Mouse (Mus musculus) CH12F3 (cell line): Measurements from ENCODE around the gene Pigq.

Experiments
- in situ Hi-C: fragments of 300-500 bp; cut with MboI; formaldehyde crosslinking; loops from 2 replicates; pipeline ENCODE4 v1.14.3; 2020; ENCODE audit warnings: low sequenced_read_pairs

Pigq gene

DNA sequence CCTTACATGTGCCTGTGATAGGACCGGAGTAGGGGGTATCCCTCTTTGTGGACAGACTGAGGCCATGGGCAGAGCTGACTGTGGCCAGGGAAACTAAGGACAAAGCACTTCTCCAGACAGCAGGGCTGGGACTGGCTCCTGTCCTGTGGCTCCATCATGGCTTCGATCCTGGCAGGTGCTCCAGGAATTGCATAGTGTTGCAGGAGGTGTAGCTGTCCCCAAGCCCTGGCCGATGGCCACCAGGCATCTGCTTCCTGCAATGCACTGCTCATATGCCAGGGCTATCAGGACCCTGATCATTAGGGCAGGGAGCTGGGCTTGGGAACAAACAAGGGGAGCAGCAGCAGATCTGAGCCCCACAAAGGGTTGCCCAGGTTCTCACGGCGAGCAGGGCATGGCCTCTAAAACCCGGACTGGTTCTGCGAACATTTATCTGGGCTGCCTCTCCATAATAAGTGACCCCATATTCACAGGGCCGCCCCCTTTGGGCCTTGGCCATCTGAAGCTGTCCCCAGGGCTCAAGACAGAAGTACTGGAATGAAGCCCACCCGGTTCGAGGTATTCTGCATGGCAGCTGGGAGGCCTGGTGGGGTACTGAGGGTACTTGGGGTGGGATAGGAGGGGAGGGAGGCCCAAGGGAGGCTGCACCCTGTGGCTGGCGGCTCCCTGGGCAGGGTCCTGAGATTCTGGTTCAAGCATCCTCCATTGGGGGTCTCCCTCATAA is 14.2 kb upstream of the Pigq start:
- in situ Hi-C loops: no loop called here

DNA sequence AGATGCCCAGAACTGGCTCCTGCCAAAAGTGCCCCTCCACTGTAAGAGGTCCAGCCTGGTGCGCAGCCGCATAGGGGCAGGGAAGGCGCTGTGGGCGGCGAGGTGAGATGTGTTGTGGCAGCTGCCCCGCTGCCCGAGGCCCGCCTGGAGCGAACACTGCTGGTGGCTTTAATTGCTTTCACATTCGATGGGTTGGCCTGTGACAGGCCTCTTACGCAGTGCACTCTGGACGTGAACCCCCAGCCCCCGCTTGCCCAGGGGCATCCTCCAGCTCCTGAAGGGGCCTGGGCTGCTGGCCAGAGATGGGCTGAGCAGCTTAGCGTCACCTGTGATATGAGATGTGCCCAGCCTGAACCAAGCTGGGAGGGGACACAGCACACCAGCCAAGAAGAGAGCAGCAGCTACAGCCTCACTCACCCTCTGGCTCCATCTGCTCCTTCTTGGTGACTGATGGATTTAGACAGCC is 12.9 kb upstream of the Pigq start:
- in situ Hi-C loops: no loop called here

DNA sequence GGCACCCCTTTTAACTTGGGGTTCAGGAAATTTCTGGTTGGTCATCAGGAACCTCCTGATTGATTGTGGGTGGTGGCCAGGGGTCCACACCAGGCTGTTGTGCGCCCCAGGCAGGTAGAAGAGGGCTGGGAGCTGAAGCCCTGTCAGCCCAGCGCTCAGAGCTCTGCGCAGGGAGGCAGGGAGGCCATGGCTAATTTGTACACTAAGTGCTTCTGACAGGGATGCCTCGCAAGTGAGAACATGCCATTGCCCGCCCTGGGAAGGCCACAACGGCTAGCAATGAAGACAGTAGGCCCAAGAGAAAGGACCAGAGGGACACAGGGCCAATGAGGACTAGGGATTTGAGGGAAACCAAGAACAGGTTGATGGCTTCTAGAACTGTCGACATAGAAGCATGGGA is 11.9 kb upstream of the Pigq start:
- in situ Hi-C loops: no loop called here

DNA sequence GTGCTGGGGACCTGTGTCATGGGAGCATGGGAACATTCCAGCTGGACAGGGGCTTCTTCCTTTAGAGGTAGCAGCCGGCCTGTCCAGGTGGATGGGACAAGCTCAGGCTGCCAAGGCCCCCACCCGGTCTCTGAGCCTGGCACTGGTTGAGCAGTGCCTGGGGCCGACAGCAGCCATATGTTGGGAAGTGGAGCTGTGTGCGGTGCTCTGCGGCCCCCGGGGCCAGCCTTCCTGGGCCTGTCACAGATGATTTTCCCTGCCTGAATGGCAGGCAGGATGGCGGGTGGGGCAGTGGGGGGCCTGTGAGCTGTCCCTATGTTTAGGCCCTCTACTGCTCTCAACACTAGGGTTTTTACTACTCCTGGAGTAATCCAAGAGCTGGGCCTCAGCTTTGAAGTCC is 11.5 kb upstream of the Pigq start:
- in situ Hi-C loops: no loop called here

DNA sequence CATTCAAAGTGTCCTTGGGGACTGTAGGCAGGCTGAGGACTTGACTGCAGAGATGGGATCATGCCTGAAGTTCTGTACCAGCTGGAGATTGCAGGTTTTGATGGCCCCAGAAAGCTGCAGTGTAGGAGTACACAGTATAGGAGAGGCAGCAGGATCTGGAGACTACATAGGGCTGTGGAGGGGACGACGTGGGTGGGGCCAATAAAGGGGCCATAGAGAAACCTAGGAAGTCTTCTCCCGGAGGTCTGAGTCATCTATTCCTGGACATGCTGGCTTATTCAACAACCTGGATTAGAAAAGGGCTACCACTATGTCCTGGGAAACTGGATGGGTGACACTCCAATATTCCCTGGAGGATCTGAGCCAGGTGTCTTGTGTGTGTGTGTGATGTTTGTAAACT is 11.0 kb upstream of the Pigq start:
- in situ Hi-C loops: no loop called here

DNA sequence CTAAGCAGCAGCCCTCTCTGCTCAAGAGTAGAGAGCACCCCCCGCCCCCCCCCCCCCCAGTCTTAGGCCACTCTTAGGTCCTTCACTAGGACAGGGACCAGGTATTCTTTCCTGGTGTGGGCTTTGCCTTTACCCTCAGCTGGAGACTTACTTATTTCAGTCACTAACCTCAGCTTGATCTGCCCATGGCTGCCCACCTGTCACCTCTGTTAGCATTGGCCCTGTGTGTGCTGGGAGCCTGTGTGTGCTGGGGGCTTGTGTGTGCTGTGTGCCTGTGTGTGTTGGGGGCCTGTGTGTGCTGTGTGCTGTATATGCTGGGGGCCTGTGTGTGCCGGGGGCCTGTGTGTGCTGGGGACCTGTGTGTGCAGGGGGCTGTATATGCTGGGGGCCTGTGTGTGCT is 9.9 kb upstream of the Pigq start:
- in situ Hi-C loops: no loop called here

DNA sequence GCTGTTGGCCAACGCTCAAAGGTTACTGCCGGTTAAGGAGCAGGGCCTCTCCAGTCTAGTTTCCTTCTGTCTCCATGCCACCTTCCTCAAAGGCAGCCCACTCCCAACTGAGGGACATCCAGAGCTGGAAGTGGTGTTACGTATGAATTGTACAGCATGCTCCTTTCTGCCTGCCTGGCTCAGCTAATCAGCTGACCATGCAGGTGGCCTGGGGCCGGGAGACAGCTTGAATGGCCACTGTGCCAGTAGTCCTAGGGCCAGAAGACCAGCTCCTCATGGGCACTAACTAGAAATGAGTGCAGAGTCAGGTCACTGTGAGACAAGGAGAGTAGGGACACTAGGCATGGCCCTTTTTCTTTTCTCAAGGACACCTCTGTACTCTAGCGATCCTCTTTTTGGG is 8.4 kb upstream of the Pigq start:
- in situ Hi-C loops: no loop called here

DNA sequence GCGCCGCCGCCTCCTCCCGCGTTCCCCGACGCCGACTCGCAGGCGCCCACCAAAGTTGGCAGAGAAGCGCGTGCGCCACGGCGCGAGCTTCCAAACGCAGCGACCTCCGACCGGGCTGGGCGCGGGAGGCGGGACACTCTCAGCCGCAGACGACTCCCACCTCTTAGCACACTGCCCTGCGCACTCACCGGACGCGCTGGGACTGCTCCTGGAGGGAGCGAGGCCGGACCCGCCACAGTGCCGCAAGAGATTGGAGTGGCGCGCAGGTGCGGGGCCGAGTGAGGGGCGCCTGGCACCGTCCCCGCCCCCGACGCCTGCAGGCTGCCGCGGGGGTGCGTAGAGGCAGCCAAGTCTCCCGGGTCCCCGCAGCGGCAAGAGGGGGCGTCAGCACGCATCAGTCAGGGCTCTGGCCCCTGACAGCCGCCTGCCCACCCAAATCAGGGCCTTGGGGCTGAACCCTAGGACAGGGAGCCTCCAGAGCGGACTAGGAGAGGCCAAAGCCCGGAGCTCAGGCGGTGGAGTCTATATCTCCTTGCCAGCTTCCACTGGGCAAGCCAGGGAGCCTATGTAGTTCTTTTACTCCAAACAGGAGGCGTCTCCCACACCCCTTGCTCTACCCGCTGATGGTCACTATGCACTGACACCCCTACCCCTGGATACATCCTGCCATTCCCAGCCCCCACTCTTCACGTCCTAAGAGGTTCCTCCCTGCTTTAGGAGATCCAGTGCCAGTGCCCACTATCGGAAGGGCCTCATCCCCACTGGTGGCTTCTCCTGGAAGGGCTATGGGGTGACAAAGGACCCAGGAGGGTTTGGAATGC is 7.3 kb upstream of the Pigq start, which contains the start of gene A930017K11Rik:
TSS of gene A930017K11Rik (minus strand) at position 763 of the 821 bp plus-strand sequence.
- in situ Hi-C loops: no loop called here

DNA sequence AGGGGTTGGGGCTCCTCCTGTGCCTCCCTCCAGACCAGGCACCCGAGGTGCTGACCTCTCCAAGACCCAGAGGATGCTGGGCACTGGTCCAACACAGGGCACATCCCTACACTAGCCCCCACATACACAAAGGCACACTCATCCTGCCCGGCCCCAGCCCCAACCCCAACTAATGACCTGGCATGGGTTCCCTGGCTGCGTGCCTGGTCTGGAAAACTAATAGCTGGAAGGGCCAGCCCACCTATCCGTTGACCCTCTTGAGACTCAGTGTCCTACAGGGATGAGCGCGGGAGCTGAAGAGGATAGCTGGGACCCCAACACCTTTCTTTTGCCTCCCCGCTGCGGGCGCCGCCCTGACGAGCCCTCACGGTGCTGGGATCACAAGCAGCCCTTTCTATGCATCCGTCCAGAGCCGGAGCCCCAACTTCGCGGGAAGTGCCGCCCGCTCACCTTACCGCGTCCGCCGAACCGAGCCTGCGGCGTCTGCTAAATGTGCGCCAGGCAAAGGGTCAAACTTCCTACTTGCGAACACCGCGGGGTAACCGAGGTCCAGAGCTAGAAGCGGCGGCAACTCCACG is 6.6 kb upstream of the Pigq start:
- in situ Hi-C loops: no loop called here

DNA sequence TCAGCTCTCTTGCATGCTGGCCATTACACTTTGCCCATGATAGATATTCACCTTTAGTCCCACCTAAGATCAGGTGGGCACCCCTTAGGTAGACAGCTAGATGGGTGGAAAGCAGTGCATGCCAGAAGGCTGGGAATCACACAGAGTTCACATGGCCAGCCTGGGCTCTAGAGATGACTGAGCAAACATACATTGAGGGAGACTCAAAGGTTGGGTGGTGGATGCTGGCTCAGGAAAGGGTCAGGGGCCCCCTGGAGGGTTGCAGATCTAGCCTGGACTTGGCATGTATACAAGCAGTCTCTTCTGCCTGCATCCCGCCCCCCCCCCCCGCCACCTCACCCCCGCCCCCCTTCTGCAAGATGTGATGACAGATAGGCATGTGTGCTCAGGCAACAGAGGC is 6.0 kb upstream of the Pigq start:
- in situ Hi-C loops: no loop called here

DNA sequence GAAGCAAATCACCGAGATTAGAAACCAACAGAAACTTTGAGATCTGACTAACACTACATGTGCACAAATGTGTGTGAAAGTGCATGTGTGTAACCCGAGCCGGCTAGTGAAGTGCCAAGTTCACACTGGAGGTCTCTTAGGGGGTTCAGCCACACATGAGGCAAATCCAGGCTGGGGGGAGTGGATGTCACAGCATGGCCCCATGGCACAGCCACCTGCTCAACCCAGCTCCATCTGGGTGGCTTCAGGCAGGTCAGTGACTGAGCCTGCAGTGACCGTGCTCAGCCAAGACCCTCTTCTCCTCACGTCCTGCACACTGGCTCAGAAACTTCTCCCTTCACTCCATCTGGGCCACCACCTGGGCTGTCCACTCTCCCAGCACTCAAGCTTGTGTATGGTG is 5.2 kb upstream of the Pigq start:
- in situ Hi-C loops: no loop called here

DNA sequence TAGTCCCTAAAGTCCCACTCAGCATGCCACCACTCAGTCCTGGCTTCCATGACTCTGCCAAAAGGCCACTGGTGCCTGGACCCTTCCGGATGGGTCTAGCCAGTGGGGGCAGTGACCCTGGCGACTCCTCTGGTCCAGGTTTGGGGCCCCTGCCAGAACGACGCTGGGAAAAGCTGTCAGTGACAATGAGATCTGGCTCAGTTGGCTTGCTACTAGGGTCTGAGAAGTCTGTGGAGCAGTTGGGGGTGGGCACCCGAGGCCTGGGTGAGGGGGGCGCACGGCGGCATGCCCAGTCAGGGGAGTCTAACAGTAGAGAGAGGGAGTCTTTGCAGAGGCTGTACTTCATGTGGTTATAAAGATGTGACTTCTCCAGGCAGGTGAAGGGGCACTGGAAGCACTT is 3.3 kb upstream of the Pigq start:
- in situ Hi-C loops: no loop called here

DNA sequence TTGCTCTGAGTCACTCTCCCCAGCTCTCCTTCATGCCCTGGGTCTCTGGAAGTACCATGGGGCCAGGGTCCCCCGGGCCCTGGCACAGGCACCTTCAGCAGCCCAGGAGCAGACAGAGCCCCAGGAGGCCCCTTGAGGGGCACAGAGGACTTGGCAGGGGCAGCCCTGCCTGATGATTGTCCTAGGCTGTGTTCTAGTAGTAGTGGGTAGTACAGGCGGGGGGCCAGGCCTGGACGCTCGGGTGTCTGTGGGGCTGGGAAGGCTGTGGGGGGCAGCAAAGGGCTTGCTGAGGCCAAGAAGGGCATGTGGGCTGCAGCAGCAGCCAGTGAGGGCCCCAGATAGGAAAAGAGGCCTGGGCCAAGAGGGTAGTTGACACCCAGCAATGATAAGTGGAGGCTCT is 2.8 kb upstream of the Pigq start:
- in situ Hi-C loops: no loop called here

DNA sequence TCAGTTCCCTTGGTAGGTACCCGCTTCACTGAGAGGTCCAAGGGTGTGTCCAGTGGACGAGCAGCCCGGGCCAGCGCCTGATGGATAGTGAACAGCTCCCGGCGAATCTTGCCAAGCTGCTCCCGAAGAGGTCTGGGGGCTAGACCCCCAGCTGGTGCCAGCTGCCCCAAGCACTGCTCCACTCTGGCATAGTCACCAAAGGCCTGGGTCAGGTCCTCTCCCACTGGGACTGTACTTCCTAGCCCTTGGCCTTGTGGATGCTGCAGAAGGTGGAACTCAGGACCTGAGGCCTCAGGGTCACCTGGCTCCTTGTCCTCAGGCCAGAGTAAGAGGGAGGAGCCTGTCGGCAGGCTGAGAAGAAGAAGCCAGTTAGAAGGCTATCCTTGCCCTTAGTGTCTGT is 2.2 kb upstream of the Pigq start:
- in situ Hi-C loops: no loop called here

DNA sequence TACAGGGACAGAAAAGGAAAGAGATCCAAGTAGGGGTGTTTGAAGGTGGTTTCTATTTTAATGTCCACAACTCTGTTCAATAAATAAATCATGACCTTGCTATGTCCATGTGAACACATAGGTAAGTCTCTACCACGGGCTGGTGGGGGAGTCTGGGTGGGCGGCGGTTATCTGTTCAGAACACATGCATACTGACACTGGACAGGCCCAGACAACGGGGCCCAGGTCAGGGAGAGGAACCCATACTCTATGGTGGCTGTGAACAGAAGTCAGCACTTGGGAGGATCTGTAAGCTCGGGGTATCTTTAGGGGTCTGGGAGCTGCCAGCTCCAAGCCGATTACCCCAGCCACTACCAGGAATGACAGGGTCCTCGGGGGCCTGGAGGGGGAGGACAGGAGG is 1.6 kb upstream of the Pigq start:
- in situ Hi-C loops: no loop called here

DNA sequence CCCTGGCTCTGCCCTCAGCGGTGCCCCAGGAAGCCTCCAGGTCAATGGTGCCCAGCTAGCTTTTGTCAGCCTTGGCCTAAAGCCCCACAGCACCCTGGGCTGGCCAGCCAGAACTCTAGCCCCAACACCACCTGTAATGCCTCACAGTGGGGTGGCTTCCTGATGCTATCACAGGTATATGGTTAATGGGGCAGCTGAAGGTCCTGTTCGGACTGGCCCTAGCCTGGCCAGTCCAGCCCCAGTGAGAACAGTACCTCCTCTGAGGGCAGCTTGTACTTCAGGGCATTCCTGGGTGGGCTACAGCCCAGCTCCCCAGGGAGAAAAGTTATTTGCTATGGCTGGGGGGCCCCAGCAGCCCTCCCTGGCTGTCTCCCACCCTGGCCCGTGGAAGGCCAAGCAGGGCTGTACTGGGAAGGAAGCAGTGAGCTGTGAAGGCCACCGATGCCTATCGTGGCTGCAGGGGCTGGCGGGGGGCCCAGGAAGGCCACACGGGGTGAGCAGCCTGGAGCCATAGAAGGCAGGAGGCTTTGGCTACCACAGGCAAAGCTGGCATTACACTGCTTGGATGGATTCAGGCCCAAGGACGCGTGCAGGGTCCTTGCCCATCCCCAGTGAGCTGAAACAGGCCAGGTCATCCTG is 900 bp upstream of the Pigq start:
- in situ Hi-C loops: no loop called here

DNA sequence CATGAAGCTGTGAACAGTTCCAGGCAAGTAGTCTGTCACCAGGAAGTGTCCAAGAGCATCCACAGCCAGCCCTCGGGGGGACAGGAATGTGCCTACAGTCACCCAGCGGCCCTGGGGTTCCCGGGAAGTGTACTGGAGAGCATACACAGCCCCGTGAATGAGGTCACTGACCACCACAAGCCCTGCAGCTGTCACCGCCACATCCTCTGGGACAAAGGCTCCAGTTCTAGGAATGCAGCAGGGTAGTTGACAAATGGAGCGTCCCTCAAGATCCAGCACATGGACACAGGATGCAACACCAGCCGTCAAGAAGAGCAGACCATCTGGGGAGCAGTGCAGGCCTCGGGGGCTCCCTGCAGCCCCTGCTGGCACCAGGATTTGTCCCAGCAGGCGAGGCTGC is 967 bp downstream of the Pigq start:
- in situ Hi-C loops: no loop called here

DNA sequence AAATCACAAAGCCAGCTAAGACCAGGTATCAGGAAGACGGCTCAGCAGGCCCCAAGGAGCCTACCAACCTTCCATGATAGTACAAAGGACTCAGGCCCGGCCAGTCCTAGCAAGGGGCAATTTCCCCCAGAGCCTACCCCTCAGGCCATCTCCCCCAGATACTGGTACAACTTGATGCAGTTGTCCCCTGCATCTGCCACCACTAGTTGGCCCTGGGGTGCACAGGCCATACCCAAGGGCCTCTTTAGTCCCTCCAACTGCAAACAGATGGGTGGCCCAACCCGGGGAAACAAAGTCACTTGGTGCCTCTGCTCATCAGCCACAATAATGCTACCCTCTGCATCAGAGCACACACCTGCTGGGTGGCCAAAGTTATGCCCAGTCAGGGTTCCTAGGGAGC is 1.5 kb downstream of the Pigq start:
- in situ Hi-C loops: no loop called here

DNA sequence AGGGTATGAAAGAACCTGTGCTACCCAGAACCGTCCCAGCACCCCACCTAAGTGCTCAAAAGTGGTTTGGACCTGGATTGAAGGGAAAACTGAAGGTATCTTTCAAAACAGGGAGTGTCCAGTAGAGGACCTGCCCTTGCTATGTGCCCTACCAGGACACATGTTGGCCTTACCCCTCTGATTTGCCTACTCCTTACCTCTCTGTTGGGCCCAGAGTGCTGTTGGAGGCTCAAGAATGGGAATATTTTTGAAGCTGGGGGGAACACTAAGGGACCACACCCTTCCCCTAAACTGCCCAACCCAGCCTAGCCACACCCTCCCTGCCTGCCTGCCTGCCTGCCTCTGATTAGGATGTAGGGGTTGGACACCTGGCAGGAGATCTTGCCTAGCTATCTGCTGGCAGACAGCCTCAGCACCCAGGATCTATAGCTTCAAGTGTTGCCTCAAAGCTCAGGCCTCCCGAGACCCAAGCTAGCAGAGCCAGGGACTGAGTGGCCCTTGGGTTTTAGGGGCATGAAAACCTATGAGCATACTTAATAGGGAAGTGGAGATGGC is 2.1 kb downstream of the Pigq start:
- in situ Hi-C loops: no loop called here

DNA sequence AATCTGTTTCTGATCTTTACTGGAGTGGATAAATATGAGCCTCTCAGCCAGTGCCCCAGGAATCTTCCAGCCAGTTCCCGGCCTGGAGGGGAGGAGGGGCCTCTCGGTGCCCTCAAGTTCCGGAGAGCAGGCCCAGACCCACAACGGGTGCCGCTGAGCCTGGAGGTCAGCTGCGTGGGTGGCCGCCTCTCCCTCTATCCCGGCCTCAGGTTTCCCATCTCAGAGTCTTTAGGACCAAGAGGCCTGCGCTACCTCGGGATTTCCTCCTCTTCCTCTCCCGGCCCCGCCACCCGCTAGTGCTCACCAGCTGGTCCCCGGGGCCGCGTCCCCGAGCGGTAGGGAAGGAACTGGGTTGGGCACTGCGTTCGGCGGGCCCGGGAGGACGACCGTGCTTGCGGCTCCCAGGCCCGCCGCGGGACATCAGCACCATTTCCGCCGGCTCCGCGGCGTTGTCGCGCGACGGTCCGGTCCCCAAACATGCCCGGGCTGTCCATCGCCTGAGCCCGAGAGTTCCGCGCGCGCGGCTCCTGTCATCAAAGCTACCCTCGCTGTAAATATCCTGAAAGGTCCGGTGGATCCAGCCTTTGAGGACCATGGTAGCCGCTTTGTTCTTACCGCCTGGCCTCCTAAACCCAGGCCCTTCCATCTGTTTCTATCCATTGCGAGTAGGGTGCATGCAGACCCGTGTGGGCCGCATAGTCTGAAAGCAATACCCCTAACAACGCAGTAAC is 3.1 kb downstream of the Pigq start:
- in situ Hi-C loops: no loop called here

DNA sequence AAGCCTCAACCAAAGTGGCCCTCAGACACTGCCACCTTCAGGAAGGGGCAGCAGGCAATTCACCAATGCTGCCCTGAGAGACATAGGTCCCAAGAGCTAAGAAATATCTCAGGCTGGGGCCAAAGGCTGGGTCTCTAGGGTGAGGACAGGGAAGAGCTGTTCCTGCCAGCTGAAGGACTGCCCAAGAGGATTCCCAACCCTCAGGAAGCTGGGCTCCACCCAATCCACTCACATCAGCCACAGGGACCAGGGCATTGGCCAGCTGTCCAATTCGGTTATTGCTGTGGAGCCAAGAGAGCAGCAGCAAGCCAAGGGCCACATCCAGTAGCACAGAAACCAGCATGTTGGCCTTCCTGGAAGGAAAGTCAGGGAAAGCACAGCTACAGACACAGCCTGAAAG is 10.2 kb downstream of the Pigq start:
- in situ Hi-C loops: no loop called here
